Mouse (Mus musculus) midbrain, embryonic 16.5 days (tissue): Measurements from ENCODE around the gene Gdnf. TPM values are rescaled to one million over a fixed set of nuclear protein-coding genes. Genes with fewer than 3 reads are reported as not detected.
A peak's percentile ranks its signal among the peaks of the same experiment; 100 is the strongest.

ENCODE experiments used
- ATAC-seq: fragments of 200-750 bp; cut with Nextera tagmentation; 2 replicates; pipeline ENCODE4 v1.8.0; 2017; ENCODE audit warnings: moderate TSS enrichment
- H3K27ac ChIP-seq: fragments of 300-500 bp; sonication (generic); 2 replicates; pipeline ENCODE4 v1.5.1; 2014; ENCODE audit warnings: mild to moderate bottlenecking, low read length, mixed read lengths
- H3K27me3 ChIP-seq: fragments of 300-500 bp; sonication (generic); 2 replicates; pipeline ENCODE4 v1.6.1; 2014; ENCODE audit warnings: low read depth, low read length, mixed read lengths; ENCODE audit not compliant: control insufficient read depth, insufficient read depth
- H3K36me3 ChIP-seq: fragments of 300-500 bp; sonication (generic); 2 replicates; pipeline ENCODE4 v1.6.1; 2014; ENCODE audit warnings: mild to moderate bottlenecking, low read length, moderate library complexity, mixed read lengths; ENCODE audit not compliant: control insufficient read depth, insufficient read depth
- H3K4me1 ChIP-seq: fragments of 300-500 bp; sonication (generic); 2 replicates; pipeline ENCODE4 v1.6.1; 2014; ENCODE audit warnings: mild to moderate bottlenecking, low read length, mixed read lengths; ENCODE audit not compliant: control insufficient read depth, insufficient read depth
- H3K4me2 ChIP-seq: fragments of 300-500 bp; sonication (generic); 2 replicates; pipeline ENCODE4 v1.6.1; 2014; ENCODE audit warnings: mild to moderate bottlenecking, low read length, mixed read lengths
- H3K4me3 ChIP-seq: fragments of 300-500 bp; sonication (generic); 2 replicates; pipeline ENCODE4 v1.5.1; 2014; ENCODE audit warnings: low read depth, mild to moderate bottlenecking, low read length, moderate library complexity, mixed read lengths
- H3K9ac ChIP-seq: fragments of 300-500 bp; sonication (generic); 2 replicates; pipeline ENCODE4 v1.6.1; 2014; ENCODE audit warnings: low read depth, low read length, mixed read lengths
- H3K9me3 ChIP-seq: fragments of 300-500 bp; sonication (generic); replicated peaks from 2 replicates; pipeline ENCODE4 v1.6.1; 2014; ENCODE audit warnings: mild to moderate bottlenecking, low read length, mixed read lengths; ENCODE audit not compliant: control insufficient read depth, poor library complexity, severe bottlenecking
- WGBS: fragments of 180-500 bp; shearing (Covaris S2); extraction: QIAGEN DNeasy Blood & Tissue Kit; methylation state at CpG from one replicate; pipeline ENCODE4 v1.1.7; 2014; 5-methylcytosine and 5-hydroxymethylcytosine counted together
- polyA plus RNA-seq: library from polyadenylated mRNA; unstranded; fragments of >200 nt; fragmentation: Nextera tagmentation; extraction: Ambion mirVana; gene quantifications from 2 replicates; pipeline ENCODE4 v1.2.1, GENCODE M21; 2015

The Gdnf gene
- polyA plus RNA-seq: 0.05 and 0.11 TPM in 2 replicates

DNA sequence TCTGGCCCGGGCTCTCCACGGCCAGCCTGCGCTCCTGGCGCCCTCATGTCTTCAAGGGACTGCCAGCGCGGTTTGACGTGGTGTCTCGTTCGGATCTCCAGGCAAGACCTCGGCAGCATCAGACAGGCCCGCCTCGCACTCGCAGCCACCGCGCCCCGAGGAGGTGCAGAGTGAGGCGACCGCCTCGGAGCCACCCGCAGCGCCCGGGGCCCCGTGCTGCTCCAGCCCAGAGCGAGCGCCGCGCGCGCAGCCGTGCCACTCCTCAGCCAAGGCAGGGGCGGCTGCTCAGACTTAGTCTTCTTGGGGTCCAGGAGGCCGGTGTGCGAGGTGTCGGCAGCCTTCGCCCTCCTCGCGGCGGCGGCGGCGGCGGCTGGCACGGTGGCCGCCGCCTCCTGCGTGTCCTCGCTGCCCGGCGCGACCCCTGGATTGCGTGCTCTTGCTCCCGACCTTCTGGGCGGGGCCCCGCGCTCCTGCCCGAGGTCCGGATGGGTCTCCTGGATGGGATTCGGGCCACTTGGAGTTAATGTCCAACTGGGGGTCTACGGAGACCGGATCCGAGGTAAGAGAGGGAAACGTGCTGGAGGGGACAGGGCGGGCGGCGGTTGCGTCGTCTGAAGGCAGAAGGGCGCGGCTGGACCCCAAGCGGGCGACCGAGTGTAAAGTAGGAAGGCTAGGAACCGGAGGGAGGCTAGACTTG is at the start of gene Gdnf:
Gene Gdnf (plus strand): TSS at position 291 of the 697 bp plus-strand sequence.
- H3K4me2 ChIP-seq: peak within 1 kb of the TSS; percentile 99
- peaks cover 27% of the 10 kb centered on the region for H3K4me1 ChIP-seq
- H3K9ac ChIP-seq: peak within 1 kb of the TSS; percentile 69
- no peak within 1 kb of the TSS for H3K27ac ChIP-seq
- under 1% methylated on average over 70 of the region's 73 CpGs for WGBS
- H3K27me3 ChIP-seq: peaks cover 70% of the 10 kb centered on the region
- H3K9me3 ChIP-seq: no peaks in the 10 kb centered on the region
- no peaks in the 10 kb centered on the region for H3K36me3 ChIP-seq
- ATAC-seq: peak; percentile 68
- H3K4me3 ChIP-seq: peak within 1 kb of the TSS; percentile 59

DNA sequence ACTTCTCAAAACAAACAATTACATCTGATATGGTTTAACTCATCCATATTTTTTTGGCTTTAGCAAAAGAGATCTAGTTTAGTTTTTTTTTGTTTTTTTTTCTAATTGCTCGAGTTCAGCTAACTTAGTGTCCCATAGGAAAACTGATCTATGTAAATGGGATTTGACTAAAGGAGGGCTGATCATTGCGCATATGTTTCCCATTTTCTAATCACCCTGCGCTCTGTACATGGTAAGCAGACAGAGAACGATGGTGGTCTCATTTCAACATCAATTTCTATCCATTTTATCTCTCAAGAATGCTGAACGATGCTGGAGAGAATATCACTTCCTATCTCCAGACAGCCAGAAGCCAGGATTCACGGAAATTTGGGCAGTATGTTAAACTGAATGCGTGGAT is 43.5 kb upstream of the Gdnf start:
- no peak overlapping the region for H3K4me2 ChIP-seq
- H3K27ac ChIP-seq: no peak overlapping the region
- ATAC-seq: no peak
- no peaks in the 10 kb centered on the region for H3K36me3 ChIP-seq
- no peaks in the 10 kb centered on the region for H3K27me3 ChIP-seq
- H3K9ac ChIP-seq: no peak overlapping the region
- no peak overlapping the region for H3K4me3 ChIP-seq
- no peaks in the 10 kb centered on the region for H3K9me3 ChIP-seq
- WGBS: 89% methylated on average over 7 of the region's 7 CpGs
- no peaks in the 10 kb centered on the region for H3K4me1 ChIP-seq

DNA sequence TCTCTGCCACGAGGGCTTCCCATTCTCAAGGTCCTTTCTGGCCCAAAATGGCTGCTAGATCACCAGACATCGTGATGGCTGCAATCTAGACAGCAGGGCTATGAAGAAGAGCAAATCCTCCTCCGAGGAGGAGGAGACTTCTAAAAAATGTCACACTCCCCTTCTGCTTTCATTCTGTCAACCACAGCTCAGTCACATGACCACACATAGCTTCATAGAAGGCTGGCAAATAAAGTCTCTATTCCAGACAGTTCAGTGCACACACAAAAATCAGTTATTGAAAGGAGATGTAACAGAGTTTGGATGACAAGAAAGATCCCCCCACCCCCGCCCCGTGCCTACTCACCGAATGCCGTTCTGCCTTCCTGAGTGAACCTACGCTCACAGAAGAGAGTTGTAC is 37.7 kb upstream of the Gdnf start:
- no peaks in the 10 kb centered on the region for H3K9me3 ChIP-seq
- H3K36me3 ChIP-seq: no peaks in the 10 kb centered on the region
- H3K4me2 ChIP-seq: no peak overlapping the region
- H3K27ac ChIP-seq: no peak overlapping the region
- no peaks in the 10 kb centered on the region for H3K27me3 ChIP-seq
- no peak overlapping the region for H3K4me3 ChIP-seq
- ATAC-seq: no peak
- WGBS: 88% methylated on average over 8 of the region's 8 CpGs
- H3K4me1 ChIP-seq: no peaks in the 10 kb centered on the region
- no peak overlapping the region for H3K9ac ChIP-seq

DNA sequence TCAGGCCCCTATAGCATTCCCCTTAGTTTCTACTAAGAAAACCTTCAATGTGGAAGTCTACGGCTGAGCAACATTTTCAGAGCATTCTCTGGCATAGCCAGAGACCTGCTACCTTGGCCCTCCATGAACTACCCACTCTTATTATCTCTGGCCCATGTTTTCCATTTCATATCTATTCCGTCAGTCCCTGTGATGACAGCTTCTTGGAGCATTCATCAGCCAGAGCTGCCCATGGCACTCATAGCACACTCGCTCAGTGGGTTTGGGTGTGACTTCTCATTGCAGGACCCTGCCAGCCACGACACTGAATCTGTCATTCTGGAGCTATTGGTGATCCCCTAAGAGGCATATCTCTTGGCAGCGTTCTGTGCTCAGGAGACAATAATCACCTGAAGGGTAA is 29.1 kb upstream of the Gdnf start:
- H3K4me2 ChIP-seq: no peak overlapping the region
- no peak overlapping the region for H3K9ac ChIP-seq
- H3K36me3 ChIP-seq: no peaks in the 10 kb centered on the region
- no peaks in the 10 kb centered on the region for H3K4me1 ChIP-seq
- H3K27me3 ChIP-seq: no peaks in the 10 kb centered on the region
- no peak overlapping the region for H3K27ac ChIP-seq
- WGBS: 94% methylated on average over 5 of the region's 5 CpGs
- ATAC-seq: no peak
- no peak overlapping the region for H3K4me3 ChIP-seq
- H3K9me3 ChIP-seq: no peaks in the 10 kb centered on the region; the same call in 1 of the 2 replicates

GRCm38 (mm10) chr15:7809841-7810391 is 730 bp upstream of the Gdnf start:
- H3K9ac ChIP-seq: peak overlapping the region; percentile 69
- H3K4me2 ChIP-seq: peak overlapping the region; percentile 99
- no peak overlapping the region for H3K27ac ChIP-seq
- peaks cover 65% of the 10 kb centered on the region for H3K27me3 ChIP-seq
- WGBS: under 1% methylated on average over 32 of the region's 32 CpGs
- peak; percentile 5; the same call in 1 of the 2 replicates for ATAC-seq
- no peaks in the 10 kb centered on the region for H3K9me3 ChIP-seq
- H3K36me3 ChIP-seq: no peaks in the 10 kb centered on the region
- peak overlapping the region; percentile 59 for H3K4me3 ChIP-seq
- H3K4me1 ChIP-seq: peaks cover 19% of the 10 kb centered on the region

DNA sequence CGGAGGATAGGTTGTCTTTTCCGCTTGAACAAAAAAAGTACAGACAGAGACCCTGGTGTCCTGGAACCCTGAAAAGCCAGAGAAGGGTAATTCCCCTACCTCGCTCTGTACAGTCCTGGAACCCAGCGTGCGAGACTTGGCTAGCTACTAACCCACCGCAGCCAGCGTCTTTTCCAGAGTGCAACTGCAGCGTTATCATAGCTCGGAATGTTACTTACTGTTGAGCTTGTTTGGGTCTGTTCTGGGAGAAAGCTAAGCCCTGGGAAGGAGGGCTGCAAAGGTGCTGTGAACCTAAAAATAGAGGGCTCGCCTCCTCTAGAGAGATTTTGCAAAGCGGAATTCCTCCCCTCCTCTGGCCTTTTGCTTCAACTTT is 593 bp downstream of the Gdnf start:
- Histone ChIP-seq H3K4me1 (peaks cover 29% of the 10 kb centered on the region), H3K4me2 (peak overlapping the region; percentile 99), H3K27ac (no peak overlapping the region), H3K9ac (peak overlapping the region; percentile 69), H3K36me3 (no peaks in the 10 kb centered on the region), H3K27me3 (peaks cover 75% of the 10 kb centered on the region), H3K4me3 (peak overlapping the region; percentile 59), H3K9me3 (no peaks in the 10 kb centered on the region)
- no peak for ATAC-seq
- WGBS: 5% methylated on average over 11 of the region's 11 CpGs

GRCm38 (mm10) chr15:7811856-7812733 is 1.4 kb downstream of the Gdnf start:
- Histone ChIP-seq H3K4me1 (peaks cover 29% of the 10 kb centered on the region), H3K36me3 (no peaks in the 10 kb centered on the region), H3K9ac (no peak overlapping the region), H3K9me3 (no peaks in the 10 kb centered on the region), H3K27ac (no peak overlapping the region), H3K4me3 (no peak overlapping the region; the same call in 1 of the 2 replicates), H3K4me2 (no peak overlapping the region), H3K27me3 (peaks cover 75% of the 10 kb centered on the region)
- ATAC-seq: no peak
- 3% methylated on average over 24 of the region's 24 CpGs for WGBS

- WGBS: under 1% methylated on average over 41 of the region's 41 CpGs
- H3K4me2 ChIP-seq: peak overlapping the region; percentile 96
- no peaks in the 10 kb centered on the region for H3K36me3 ChIP-seq
- peaks cover 79% of the 10 kb centered on the region for H3K27me3 ChIP-seq
- peak; percentile 67 for ATAC-seq
- peaks cover 29% of the 10 kb centered on the region for H3K4me1 ChIP-seq
- no peaks in the 10 kb centered on the region for H3K9me3 ChIP-seq
- H3K27ac ChIP-seq: no peak overlapping the region
- peak overlapping the region; percentile 61 for H3K4me3 ChIP-seq
- peak overlapping the region; percentile 72 for H3K9ac ChIP-seq
These were observed 2.4 kb downstream of the Gdnf start for GRCm38 (mm10) chr15:7812872-7813530.
